Mouse (Mus musculus) brown adipose tissue, adult 24 weeks (tissue): ENCODE measurements at regions not wholly inside any gene's neighbourhood (a gene's known extent, or its start where the extent isn't known, plus 50 kb on each side); places are given as distances from the start of the nearest gene placed in this dataset.

Experiments used
- H3K27ac ChIP-seq: fragments of 200-500 bp; replicated peaks from 2 replicates; pipeline ENCODE4 v1.5.1; 2012; ENCODE audit warnings: low read depth, mild to moderate bottlenecking, low read length
- H3K4me1 ChIP-seq: fragments of 200-500 bp; 2 replicates; pipeline ENCODE4 v1.6.1; 2012; ENCODE audit warnings: low read length, mixed read lengths; ENCODE audit not compliant: control insufficient read depth, insufficient read depth, insufficient read length
- H3K4me3 ChIP-seq: fragments of 200-500 bp; 2 replicates; pipeline ENCODE4 v1.5.1; 2012; ENCODE audit warnings: low read depth, mild to moderate bottlenecking, low read length, moderate library complexity; ENCODE audit not compliant: insufficient read depth

- Histone ChIP-seq H3K4me3 (no peak overlapping the region), H3K4me1 (no peaks in the 10 kb centered on the region), H3K27ac (no peak overlapping the region)
These were observed 245.1 kb downstream of the Rps24 start for GRCm38 (mm10) chr14:24731872-24732525.

GRCm38 (mm10) chr14:24733326-24733725 is 246.4 kb downstream of the Rps24 start:
- Histone ChIP-seq H3K4me1 (no peaks in the 10 kb centered on the region), H3K4me3 (no peak overlapping the region), H3K27ac (no peak overlapping the region)

- Histone ChIP-seq H3K4me1 (no peaks in the 10 kb centered on the region), H3K27ac (no peak overlapping the region), H3K4me3 (no peak overlapping the region)
These were observed 251.9 kb downstream of the Rps24 start for GRCm38 (mm10) chr14:24738869-24739268.

- no peak overlapping the region for H3K27ac ChIP-seq
- H3K4me3 ChIP-seq = no peak overlapping the region
- H3K4me1 ChIP-seq = no peaks in the 10 kb centered on the region
These were observed 257.5 kb downstream of the Rps24 start for GRCm38 (mm10) chr14:24744451-24744850.

GRCm38 (mm10) chr14:24745730-24746129 is 258.8 kb downstream of the Rps24 start:
- no peak overlapping the region for H3K27ac ChIP-seq
- H3K4me1 ChIP-seq = no peaks in the 10 kb centered on the region
- no peak overlapping the region for H3K4me3 ChIP-seq

GRCm38 (mm10) chr14:24747471-24747795 is 260.5 kb downstream of the Rps24 start:
- no peaks in the 10 kb centered on the region for H3K4me1 ChIP-seq
- no peak overlapping the region for H3K27ac ChIP-seq
- H3K4me3 ChIP-seq = no peak overlapping the region

- no peak overlapping the region for H3K4me3 ChIP-seq
- H3K4me1 ChIP-seq = no peaks in the 10 kb centered on the region
- no peak overlapping the region for H3K27ac ChIP-seq
These were observed 261.0 kb downstream of the Rps24 start for GRCm38 (mm10) chr14:24747796-24748496.

GRCm38 (mm10) chr14:24748497-24748862 is 261.6 kb downstream of the Rps24 start:
- Histone ChIP-seq H3K4me1 (no peaks in the 10 kb centered on the region), H3K4me3 (no peak overlapping the region), H3K27ac (no peak overlapping the region)

- Histone ChIP-seq H3K4me1 (no peaks in the 10 kb centered on the region), H3K27ac (no peak overlapping the region), H3K4me3 (no peak overlapping the region)
These were observed 262.4 kb downstream of the Rps24 start for GRCm38 (mm10) chr14:24749313-24749712.

GRCm38 (mm10) chr14:24751227-24751626 is 264.3 kb downstream of the Rps24 start:
- Histone ChIP-seq H3K4me3 (no peak overlapping the region), H3K4me1 (no peaks in the 10 kb centered on the region), H3K27ac (no peak overlapping the region)

- no peak overlapping the region for H3K4me3 ChIP-seq
- no peak overlapping the region for H3K27ac ChIP-seq
- no peaks in the 10 kb centered on the region for H3K4me1 ChIP-seq
These were observed 267.8 kb downstream of the Rps24 start for GRCm38 (mm10) chr14:24754753-24755152.

- Histone ChIP-seq H3K27ac (no peak overlapping the region), H3K4me3 (no peak overlapping the region), H3K4me1 (no peaks in the 10 kb centered on the region)
These were observed 268.6 kb downstream of the Rps24 start for GRCm38 (mm10) chr14:24755426-24756117.

- Histone ChIP-seq H3K4me1 (no peaks in the 10 kb centered on the region), H3K4me3 (no peak overlapping the region), H3K27ac (no peak overlapping the region)
These were observed 270.4 kb downstream of the Rps24 start for GRCm38 (mm10) chr14:24757302-24757701.

GRCm38 (mm10) chr14:24757843-24758242 is 270.9 kb downstream of the Rps24 start:
- Histone ChIP-seq H3K4me1 (no peaks in the 10 kb centered on the region), H3K27ac (no peak overlapping the region), H3K4me3 (no peak overlapping the region)

GRCm38 (mm10) chr14:24760926-24761325 is 274.0 kb downstream of the Rps24 start:
- no peak overlapping the region for H3K4me3 ChIP-seq
- no peaks in the 10 kb centered on the region for H3K4me1 ChIP-seq
- H3K27ac ChIP-seq = no peak overlapping the region
